Mouse (Mus musculus): ENCODE measurements around the gene Cdc73. TPM values are rescaled to one million over a fixed set of nuclear protein-coding genes. Genes with fewer than 3 reads are reported as not detected.

The Cdc73 gene
- total RNA-seq, 2 experiments from 2014 or later = 60.5 to 66.8 TPM

DNA sequence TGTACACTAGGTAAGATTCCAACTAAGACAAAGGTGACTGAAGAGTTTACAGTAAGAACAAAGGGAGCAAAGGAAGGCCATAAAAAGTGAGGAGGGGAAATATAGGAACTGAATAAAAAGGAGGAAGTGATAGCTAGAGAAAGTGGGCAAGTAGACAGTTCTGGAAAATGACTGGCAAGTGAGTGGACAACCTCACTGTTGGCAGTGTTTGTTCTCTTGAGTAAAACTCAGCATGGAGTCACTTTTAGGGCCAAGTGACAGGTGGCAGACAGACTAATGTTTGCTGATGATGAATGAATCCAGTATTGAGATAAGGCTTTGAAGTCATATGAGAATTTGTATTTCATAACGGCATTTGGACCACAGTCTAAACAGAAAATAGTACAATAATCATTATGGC lies 144.5 kb downstream of the Cdc73 start:
- no peak for DNase-seq (ENCODE audit: extremely low spot score in 1 of 2, low spot score in 1 of 2)

- no peak for DNase-seq (ENCODE audit: extremely low spot score in 1 of 2, low spot score in 1 of 2)
Observed at GRCm38 (mm10) chr1:143555533-143555932, 147.2 kb downstream of the Cdc73 start.

- DNase-seq (ENCODE audit: extremely low spot score in 1 of 2, low spot score in 1 of 2) = no peak
Observed at GRCm38 (mm10) chr1:143554621-143555020, 148.1 kb downstream of the Cdc73 start.

Other genes starting within 250 kb of the Cdc73 start
- 10 to 100 TPM; 18.9 to 22.4 TPM for gene B3galt2, start 62.2 kb downstream of the Cdc73 start, total RNA-seq (2021)
- gene Glrx2, start 13.4 kb upstream of the Cdc73 start, total RNA-seq (2021) = 100 to 1,000 TPM; 107 to 114 TPM
- gene Trove2, start 74.2 kb upstream of the Cdc73 start, total RNA-seq (2021) = 10 to 100 TPM; 27.6 to 29.9 TPM
- 10 to 100 TPM; 36.9 to 38.9 TPM for gene Uchl5, start 74.4 kb upstream of the Cdc73 start, total RNA-seq (2021)

All from layer of hippocampus, postnatal 25 days (tissue).